Mouse (Mus musculus): ENCODE results near the gene Gm7876. TPM values are rescaled to one million over a fixed set of nuclear protein-coding genes. Genes with fewer than 3 reads are reported as not detected.

Gene Gm7876
- not detected in 2 replicates for total RNA-seq (2023)

DNA sequence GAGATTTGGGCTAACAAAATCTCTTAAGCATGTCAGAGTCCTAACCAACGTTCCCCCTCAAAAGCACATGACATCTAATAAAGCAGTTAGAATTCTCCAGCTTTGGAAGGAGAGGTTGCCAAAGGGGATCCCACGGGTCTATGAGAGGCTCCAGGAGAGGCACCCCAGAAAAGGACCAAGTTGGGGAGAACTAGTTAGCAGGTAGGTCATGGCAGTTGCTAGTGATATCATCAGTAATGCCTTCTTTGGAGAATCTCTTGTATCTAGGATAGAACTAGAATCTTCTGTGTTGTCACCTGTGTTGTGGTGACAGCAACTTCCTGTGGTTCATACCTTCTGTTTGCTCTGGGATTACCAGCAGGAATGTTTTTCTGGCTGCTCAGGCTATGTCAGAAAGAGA lies at the start of gene Gm7876:
TSS of gene Gm7876 (plus strand) at position 301 of the 400 bp plus-strand sequence.

GRCm38 (mm10) chr14:4663892-4664291 lies 45.1 kb upstream of the Gm7876 start, which contains the start of gene Gm3239:
Gene Gm3239 (plus strand): TSS chr14:4664192.

DNA sequence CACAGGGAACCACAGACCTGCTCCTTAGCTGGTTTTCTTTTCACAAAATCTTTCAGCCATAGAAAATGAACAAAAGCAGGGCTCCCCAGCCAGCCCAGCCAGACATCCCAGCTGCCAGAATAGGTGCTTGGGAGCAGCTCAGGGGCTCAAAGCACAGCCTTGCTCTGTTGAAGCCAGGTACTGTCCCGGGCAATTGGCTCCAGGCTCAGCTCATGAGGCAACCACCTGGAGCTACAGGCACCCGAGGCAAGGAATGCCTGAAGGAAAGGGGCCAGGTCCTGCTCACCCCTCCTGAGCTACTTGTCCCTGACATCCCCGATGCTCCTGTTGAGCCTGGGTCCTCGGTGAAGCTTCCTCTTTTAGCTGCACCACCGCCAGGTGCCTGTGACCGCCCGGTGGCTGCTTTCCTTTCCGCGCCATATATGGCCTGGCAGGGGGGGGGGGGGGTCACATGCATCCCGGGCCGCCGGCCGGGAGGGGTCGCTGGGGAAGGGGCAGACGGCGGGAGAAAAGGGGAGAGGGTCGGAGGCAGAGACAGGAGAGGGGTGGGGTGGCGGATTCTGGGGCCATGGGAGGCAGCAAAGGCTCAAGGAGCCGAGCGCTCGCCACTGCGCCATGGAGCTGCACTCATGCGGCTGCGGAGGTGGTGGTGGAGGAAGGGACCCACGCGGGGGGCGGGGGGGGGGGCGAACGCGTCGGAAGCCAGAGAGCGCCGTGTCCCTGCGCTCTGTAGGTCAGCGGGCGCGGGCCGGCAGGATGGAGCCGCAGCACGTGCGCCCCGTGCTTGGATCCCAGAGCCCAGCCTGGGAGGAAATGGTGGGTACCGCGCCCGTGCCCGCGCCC lies 17.2 kb downstream of the Gm7876 start, which contains the start of gene Gm3252:
TSS of gene Gm3252 (plus strand) at position 738 of the 843 bp plus-strand sequence.

Other genes starting within 250 kb of the Gm7876 start
- gene Gm3182, start 227.5 kb upstream of the Gm7876 start, total RNA-seq (2023), result not detected in 2 replicates
- not detected in 2 replicates for gene Gm3047, start 153.8 kb upstream of the Gm7876 start, total RNA-seq (2023)
- gene Gm8159, start 76.9 kb upstream of the Gm7876 start, total RNA-seq (2023), result not detected in 2 replicates
- not detected in 2 replicates for gene Gm3239, start 45.0 kb upstream of the Gm7876 start, total RNA-seq (2023)
- gene Gm3252, start 17.5 kb downstream of the Gm7876 start, total RNA-seq (2023), result not detected in 2 replicates
- gene Gm9602, start 67.1 kb downstream of the Gm7876 start, total RNA-seq (2023), result not detected in 2 replicates
- not detected in 2 replicates for gene Gm3269, start 128.9 kb downstream of the Gm7876 start, total RNA-seq (2023)
- gene Gm3264, start 146.3 kb downstream of the Gm7876 start, total RNA-seq (2023), result not detected in 2 replicates
- gene Gm3278, start 183.2 kb downstream of the Gm7876 start, total RNA-seq (2023), result not detected in 2 replicates

Measured in neutrophil, adult 65 days (primary cell).